Mouse (Mus musculus) embryonic fibroblast, embryonic 13.5 days (primary cell): Measurements from ENCODE around the gene Dip2b.

ENCODE experiments used
- CTCF ChIP-seq: IDR thresholded peaks from 2 replicates; pipeline ENCODE4 v1.5.1; 2011; ENCODE audit warnings: mild to moderate bottlenecking, control low read depth, low read length, moderate library complexity, borderline replicate concordance; ENCODE audit not compliant: insufficient read depth
- POLR2A ChIP-seq: IDR thresholded peaks from 2 replicates; pipeline ENCODE4 v1.6.1; 2011; ENCODE audit warnings: low read depth, mild to moderate bottlenecking, control low read depth, low read length, moderate library complexity

DNA sequence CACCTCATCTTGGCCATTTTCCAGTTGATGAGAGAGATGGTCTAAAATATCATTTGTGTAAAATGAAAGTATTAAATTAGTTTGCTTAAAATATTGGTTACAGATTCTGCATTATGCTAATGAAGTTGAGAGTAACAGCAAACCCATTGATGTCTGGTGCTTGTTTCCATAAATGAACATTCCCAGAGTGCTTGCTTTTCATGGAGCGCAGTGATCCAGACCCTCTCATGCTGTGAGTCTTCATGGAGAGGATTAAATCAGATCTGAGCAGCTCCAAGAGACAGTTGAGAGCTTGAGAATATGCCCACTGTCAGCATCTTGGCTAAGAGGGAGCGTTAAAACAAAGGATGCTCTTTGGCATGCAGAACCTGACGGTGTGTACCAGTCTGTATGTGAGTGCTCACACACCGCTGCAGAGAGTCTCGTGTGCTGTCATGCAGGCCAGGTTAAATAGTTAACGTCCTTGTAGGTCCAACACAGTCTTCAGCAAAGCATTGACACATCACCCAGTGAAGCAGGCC is 43.1 kb downstream of the Dip2b start:
- no peak for TF ChIP-seq POLR2A
- no peak for TF ChIP-seq CTCF
